Mouse (Mus musculus): ENCODE results near the gene Wdr46. TPM values are rescaled to one million over a fixed set of nuclear protein-coding genes. Genes with fewer than 3 reads are reported as not detected.
"Not testable (repeated sequence)": the region's sequence is repeated elsewhere in the genome, so short reads cannot be mapped to it uniquely, and the experiment has no call there.

The Wdr46 gene
- 10 to 100 TPM; 21.8 to 24.8 TPM for total RNA-seq (2021)
- long read RNA-seq, transcript Wdr46-201 (15 exons, 2,229 nt) = major isoform, 8 of 16 reads
- long read RNA-seq, partial matches to known transcripts = 5 of 16 reads
- long read RNA-seq, other reads (novel, unspliced or antisense) = 3 of 16 reads

DNA sequence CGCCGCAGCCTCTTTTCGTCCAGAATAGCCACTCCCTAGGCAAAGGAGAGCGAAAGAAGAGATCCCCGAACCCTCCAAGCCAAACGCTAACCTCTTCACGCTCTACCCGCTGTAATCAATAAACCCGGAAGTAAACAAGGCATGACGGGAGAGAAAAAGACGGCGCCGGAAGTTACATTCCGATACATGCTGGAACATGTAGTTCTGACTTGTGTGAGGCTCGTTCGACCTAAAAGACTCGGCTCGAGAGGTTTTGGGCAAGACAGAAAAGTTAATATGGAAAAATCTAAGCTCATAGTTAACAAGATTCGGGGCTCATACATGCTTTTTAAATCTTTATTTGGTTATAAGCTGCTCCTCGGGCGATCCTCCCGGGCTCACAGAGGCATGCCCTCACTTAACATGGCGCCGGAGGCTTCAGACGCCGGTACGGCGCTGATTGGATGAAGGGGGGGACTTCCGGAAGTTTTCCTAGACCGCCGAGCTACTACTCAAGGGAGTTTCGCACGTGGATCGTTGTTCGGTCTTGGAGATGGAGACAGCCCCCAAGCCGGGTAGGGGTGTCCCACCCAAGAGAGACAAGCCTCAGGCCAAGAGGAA is at the start of gene Wdr46, which contains the start of gene Pfdn6:
Gene Wdr46 (plus strand): TSS at position 455 of the 600 bp plus-strand sequence.
Gene Pfdn6 (minus strand): TSS at position 138 of the 600 bp plus-strand sequence.
- DNase-seq (ENCODE audit: low spot score in 2 of 2) = peak; percentile 82 to 86

GRCm38 (mm10) chr17:33891357-33891756 is 49.1 kb upstream of the Wdr46 start:
- DNase-seq (ENCODE audit: low spot score in 2 of 2) = no peak

DNA sequence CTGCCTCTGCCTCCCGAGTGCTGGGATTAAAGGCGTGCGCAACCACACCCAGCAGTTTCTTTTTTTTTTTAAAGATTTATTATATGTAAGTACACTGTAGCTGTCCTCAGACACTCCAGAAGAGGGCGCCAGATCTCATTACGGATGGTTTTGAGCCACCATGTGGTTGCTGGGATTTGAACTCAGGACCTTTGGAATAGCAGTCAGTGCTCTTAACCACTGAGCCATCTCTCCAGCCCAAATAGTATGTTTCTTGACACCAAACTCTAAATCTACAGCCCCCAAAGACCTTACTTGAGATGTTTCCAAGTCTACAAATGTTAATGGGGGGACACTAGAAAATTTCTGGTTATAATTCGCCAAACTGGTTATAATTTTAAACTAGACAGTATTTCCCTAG is 48.6 kb upstream of the Wdr46 start:
- not testable (repeated sequence) for DNase-seq (ENCODE audit: low spot score in 2 of 2)

DNA sequence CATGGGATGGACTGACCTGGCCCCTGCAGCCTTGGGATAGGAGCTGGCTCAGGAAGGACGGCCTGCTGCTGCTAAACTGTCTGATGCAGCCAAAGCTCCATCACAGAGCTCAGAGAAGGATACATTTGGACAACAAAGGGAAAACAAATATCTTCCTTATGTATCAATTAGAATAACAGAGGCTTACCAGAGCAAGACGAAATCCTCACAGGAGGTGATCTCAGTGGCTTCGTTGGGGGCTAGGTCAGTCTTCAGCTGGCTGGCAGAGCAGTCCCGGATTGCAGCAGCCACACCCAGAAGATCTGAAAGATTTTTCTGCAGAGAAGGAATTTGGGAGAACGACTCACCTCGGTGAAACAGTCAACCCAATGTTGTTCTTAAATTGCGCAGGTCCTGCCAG is 48.0 kb upstream of the Wdr46 start:
- DNase-seq (ENCODE audit: low spot score in 2 of 2) = no peak

GRCm38 (mm10) chr17:33893011-33893410 is 47.4 kb upstream of the Wdr46 start:
- not testable (repeated sequence) for DNase-seq (ENCODE audit: low spot score in 2 of 2)

DNA sequence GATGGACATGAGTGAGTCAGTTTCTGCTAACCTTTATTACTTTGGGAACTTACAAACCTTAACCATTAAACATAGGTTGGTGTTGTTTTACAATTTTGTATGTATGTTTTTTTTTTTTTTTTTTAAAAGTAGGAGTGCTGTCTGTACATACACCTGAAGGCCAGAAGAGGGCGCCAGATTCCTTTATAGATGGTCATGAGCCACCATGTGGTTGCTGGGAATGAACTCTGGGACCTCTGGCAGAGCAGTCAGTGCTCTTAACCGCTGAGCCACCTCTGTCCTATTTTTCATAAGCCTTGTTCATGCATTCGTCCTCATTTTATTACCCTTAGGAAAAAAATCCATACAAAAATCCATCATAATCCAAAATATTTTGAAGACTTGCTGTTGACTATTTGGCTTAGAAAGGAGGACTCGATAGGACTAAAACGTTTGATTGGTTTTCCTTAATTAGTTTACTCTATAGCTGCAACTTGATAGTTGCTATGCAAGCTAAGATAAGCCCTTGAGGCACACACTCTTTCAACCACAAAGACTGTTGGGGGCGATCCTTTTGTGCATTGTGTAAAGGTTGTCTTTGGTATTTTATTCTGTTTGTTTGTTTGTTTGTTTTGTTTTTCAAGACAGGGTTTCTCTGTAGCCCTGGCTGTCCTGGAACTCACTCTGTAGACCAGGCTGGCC is 43.2 kb upstream of the Wdr46 start:
- no peak for DNase-seq (ENCODE audit: low spot score in 2 of 2)

DNA sequence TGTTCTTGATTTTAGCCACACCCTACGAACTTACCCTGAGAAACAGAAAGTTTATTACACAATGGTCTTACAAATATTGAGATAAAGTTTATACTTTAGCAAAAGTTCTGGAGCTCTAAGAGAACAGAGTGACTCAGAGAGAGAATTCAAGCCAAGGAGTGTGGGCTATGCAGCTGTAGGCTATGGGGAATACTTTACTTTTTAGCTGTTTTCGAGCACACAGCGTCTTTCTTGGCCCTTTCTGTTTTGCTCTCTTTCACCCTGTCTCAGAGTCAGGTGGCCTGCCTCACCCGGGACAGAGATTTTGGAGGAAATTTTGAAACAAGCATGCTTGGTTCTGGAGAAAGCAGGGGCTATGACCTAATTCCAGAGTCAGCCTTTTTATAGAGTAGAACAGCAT is 42.3 kb upstream of the Wdr46 start:
- DNase-seq (ENCODE audit: low spot score in 2 of 2) = not testable (repeated sequence)

DNA sequence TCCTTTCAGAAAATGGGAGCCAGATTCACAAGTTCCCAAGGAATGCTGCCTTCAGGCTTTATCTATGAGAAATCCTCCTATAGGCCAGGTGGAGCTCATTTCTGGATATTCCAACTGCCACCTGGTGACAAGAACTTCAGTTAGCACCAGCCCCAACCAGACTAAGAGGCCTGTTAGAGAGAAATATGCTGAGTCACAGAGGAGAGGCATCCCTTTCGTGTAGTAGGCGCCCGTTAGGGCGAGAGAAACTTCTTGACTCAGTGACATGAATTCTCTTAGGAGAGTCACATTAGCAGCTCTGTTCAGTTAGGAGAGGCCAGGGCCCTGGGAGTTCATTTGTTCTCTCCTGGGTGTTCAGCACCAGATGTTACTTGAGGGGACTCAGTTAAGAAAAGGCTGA is 40.8 kb upstream of the Wdr46 start:
- DNase-seq (ENCODE audit: low spot score in 2 of 2) = no peak

DNA sequence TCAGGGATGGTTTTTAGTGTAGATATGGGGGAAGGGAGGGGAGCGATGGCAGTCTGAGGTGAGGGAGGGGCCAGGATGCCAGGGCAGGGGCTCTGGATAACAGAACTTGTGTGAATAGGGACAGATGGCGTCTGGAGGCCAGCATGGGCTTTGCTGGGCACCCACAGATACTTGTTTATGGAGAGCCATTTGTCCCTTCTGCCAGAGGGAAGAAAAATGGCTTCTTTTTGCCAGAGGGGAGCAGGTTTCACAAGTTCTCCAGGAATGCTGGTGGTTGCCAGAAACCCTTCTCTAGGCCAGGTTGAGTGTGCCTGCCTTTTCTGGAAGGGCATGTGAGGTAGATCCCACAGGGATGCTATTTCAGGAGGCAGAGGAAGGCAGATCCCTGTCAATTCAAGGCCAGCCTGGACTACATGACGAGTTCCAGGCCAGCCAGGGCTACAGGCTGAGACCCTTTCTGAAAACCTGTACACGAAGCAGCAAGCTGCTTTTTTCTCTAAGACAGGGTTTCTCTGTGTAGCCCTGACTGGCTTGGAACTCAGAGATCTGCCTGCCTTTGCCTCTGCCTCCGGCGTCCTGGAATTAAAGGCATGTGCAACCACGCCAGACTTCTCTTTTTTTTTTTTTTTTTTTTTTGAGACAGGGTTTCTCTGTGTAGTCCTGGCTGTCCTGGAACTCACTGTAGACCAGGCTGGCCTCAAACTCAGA is 40.0 kb upstream of the Wdr46 start:
- DNase-seq (ENCODE audit: low spot score in 2 of 2) = no peak

GRCm38 (mm10) chr17:33900989-33901314 is 39.5 kb upstream of the Wdr46 start:
- no peak for DNase-seq (ENCODE audit: low spot score in 2 of 2)

- DNase-seq (ENCODE audit: low spot score in 2 of 2) = no peak
Observed at GRCm38 (mm10) chr17:33901653-33902052, 38.8 kb upstream of the Wdr46 start.

- no peak for DNase-seq (ENCODE audit: low spot score in 2 of 2)
Observed at GRCm38 (mm10) chr17:33902079-33902478, 38.4 kb upstream of the Wdr46 start.

GRCm38 (mm10) chr17:33902491-33902890 is 38.0 kb upstream of the Wdr46 start:
- no peak for DNase-seq (ENCODE audit: low spot score in 2 of 2)

DNA sequence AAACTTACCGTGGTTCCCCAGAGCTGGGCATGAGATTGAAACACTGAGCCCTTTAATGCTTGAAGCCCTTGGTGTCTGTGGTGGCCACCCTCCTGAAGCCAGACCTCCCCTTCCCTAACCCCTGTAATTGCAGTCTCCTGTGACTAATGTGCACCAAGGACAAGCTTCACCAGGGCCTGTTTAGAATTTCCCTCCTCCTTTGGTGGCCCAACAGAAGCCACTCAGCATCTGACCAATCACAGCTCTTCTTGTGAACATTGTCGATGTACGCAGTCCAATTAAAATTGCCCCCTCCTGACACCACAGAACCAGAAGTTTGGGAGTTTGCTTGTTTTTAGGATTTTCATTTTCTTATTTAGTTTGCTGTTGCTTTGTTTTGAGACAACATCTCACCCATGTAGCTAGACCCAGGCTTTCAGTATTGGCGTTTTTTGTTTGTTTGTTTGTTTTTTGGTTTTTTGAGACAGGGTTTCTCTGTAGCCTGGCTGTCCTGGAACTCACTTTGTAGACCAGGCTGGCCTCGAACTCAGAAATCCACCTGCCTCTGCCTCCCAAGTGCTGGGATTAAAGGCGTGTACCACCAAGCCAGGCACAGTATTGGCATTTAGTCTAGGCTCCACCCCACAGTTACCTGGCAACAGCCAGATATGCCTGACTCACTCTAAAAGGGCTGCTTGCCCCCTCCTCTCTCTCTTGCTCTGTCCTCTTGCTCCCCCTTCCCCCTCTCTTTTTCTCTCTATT is 36.4 kb upstream of the Wdr46 start:
- DNase-seq (ENCODE audit: low spot score in 2 of 2) = not testable (repeated sequence)

DNA sequence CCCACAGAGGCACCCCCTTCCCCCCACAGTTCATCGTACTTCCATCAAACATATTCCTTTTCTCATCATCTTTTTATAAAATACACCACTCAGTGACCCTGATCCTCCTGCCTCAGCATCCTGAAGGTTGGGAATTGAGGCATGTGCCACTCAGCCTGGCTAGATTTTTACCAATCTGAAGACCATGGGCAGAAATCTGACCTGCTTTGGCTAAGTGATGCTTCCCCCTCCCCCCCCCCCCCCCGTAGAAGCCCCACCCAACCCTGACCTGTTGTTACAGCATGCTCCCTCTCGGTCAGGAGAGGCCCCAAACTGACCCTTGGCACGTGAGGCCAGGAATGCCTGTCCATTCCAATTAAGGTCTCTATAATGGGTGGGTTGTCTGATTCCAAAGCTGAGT is 35.6 kb upstream of the Wdr46 start, which contains the start of gene Platr17:
Gene Platr17 (plus strand): TSS at position 301 of the 400 bp plus-strand sequence.
- DNase-seq (ENCODE audit: low spot score in 2 of 2) = not testable (repeated sequence)

GRCm38 (mm10) chr17:33908331-33909076 is 32.0 kb upstream of the Wdr46 start:
- DNase-seq (ENCODE audit: low spot score in 2 of 2) = peak; percentile 61 to 69

DNA sequence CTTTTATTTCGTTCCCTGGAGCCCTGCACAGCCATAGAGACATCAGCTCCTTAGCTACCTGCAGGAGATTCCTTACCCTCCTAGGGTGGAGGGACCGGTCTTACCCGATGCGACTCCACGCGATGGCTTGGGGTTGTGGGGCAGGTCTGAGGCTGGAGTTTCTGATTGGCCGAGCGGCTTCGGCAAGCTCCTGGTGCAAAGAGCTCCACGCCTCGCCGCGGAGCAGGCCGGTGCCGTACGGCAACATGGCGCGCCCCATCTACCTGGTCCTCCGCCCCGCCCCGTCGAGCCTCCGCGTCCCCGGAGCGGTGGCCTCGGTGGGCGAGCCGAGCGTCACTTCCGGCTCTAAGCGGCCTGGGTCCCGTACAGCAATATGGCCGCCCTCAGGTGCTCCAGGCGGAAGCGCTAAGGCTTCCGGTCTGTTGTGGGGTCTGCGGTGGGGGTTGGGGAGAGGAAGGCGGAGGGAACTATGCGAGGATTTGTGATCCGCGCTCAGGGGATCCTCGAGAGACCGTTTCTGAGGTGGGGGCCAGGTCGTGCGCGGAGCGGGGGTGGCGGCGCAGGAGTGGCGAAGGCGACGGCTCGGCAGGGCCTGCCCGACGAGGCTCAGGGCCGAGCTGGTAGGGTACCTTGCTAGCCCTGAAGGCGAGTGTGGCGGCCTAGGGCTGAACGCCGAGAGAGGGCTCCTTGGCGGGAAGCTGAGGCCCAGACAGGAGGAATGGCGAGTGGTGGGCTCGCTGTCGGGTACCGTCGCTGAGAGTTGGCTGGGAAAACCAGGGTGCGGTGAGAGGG is 31.2 kb upstream of the Wdr46 start, which contains the start of gene Daxx:
Gene Daxx (plus strand): TSS at position 338 of the 792 bp plus-strand sequence.
- DNase-seq (ENCODE audit: low spot score in 2 of 2) = peak; percentile 97 to 99

GRCm38 (mm10) chr17:33909869-33910250 is 30.6 kb upstream of the Wdr46 start:
- peak in 1 of 2 experiments; percentile 47 for DNase-seq (ENCODE audit: low spot score in 2 of 2)

- no peak for DNase-seq (ENCODE audit: low spot score in 2 of 2)
Observed at GRCm38 (mm10) chr17:33910346-33911051, 30.0 kb upstream of the Wdr46 start.

All from layer of hippocampus, postnatal 10 days (tissue).